Mouse (Mus musculus) ES-Bruce4 (cell line): ENCODE measurements at regions not wholly inside any gene's neighbourhood (a gene's known extent, or its start where the extent isn't known, plus 50 kb on each side); places are given as distances from the start of the nearest gene placed in this dataset.
"Not testable (repeated sequence)": the region's sequence is repeated elsewhere in the genome, so short reads cannot be mapped to it uniquely, and the experiment has no call there.

ENCODE experiments used
- H3K27ac ChIP-seq: 2 replicates; pipeline ENCODE4 v1.5.1; 2012; ENCODE audit warnings: low read length, inconsistent platforms; ENCODE audit not compliant: insufficient read depth
- H3K27me3 ChIP-seq: 2 replicates; pipeline ENCODE4 v1.6.1; 2012; ENCODE audit warnings: mild to moderate bottlenecking, low read length, inconsistent platforms; ENCODE audit not compliant: control insufficient read depth, poor library complexity, insufficient read depth, severe bottlenecking
- H3K36me3 ChIP-seq: 2 replicates; pipeline ENCODE4 v1.6.1; 2012; ENCODE audit warnings: inconsistent platforms, mild to moderate bottlenecking, low read length, moderate library complexity; ENCODE audit not compliant: control insufficient read depth, poor library complexity, insufficient read depth, severe bottlenecking
- H3K4me1 ChIP-seq: one replicate; pipeline ENCODE4 v1.8.1; 2011; ENCODE audit warnings: low read length; ENCODE audit not compliant: control insufficient read depth, insufficient read depth
- H3K4me3 ChIP-seq: 2 replicates; pipeline ENCODE4 v1.5.1; 2011; ENCODE audit warnings: low read depth, mild to moderate bottlenecking, low read length
- H3K9ac ChIP-seq: 2 replicates; pipeline ENCODE4 v1.6.1; 2012; ENCODE audit warnings: low read depth, mild to moderate bottlenecking, inconsistent platforms; ENCODE audit not compliant: poor library complexity, severe bottlenecking
- H3K9me3 ChIP-seq: replicated peaks from 2 replicates; pipeline ENCODE4 v1.6.1; 2012; ENCODE audit warnings: mild to moderate bottlenecking, low read length, inconsistent platforms; ENCODE audit not compliant: control insufficient read depth, poor library complexity, insufficient read depth, severe bottlenecking
- CTCF ChIP-seq: IDR thresholded peaks from one replicate; pipeline ENCODE4 v1.8.1; 2011; ENCODE audit warnings: low read depth, low read length
- EP300 ChIP-seq: IDR thresholded peaks from 2 replicates; pipeline ENCODE4 v1.6.1; 2011; ENCODE audit warnings: low read depth, low read length; ENCODE audit not compliant: insufficient read depth
- POLR2A ChIP-seq: IDR thresholded peaks from one replicate; pipeline ENCODE4 v1.8.1; 2011; ENCODE audit warnings: low read length; ENCODE audit not compliant: insufficient read depth

DNA sequence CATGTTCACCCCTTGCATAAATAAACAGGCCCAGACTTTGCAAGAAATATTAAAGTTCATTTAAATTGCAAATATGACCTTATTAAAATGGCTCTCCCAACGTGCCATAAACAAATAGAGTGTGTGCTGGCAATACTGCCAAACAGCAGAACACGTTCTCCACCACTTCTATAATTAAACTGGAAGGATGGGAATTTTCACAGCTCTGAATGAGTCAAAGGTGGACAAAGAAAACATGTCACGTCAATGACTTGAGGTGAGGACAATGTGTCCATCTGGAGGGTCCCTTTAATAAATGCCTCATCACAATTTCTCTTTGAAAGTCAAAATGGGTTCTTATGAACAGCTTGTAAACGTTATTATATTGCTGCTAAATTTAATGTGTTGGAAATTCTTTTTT, 114.8 kb downstream of the Galc start:
- no peaks in the 10 kb centered on the region for H3K9me3 ChIP-seq
- H3K36me3 ChIP-seq, result no peaks in the 10 kb centered on the region
- H3K27me3 ChIP-seq, result no peaks in the 10 kb centered on the region
- peaks cover 1% of the 10 kb centered on the region for H3K4me1 ChIP-seq
- TF ChIP-seq EP300, result no peak
- TF ChIP-seq CTCF, result no peak
- no peak for TF ChIP-seq POLR2A
- H3K9ac ChIP-seq, result no peak overlapping the region
- no peak overlapping the region for H3K27ac ChIP-seq
- no peak overlapping the region for H3K4me3 ChIP-seq

DNA sequence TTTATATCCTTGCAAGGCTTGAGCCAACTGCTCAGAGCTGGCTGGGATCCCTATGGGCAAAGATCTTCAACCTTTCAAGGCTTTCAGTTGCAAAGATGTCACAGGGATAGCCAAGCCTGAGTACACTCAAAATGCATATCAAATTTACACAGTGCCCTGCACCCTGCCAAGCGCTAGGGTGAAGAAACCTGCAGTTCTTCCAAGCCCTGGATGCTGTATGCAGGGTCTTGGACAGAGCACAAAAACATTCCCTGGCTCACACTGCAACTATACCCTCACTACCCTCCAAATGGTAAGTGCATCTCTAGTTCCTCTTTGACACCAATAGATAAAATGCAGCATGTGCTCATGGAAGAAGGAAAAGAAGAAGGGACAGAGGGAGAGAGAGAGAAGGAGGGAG, 116.1 kb downstream of the Galc start:
- Histone ChIP-seq H3K9me3 (no peaks in the 10 kb centered on the region), H3K4me1 (peaks cover 1% of the 10 kb centered on the region), H3K9ac (no peak overlapping the region), H3K27me3 (no peaks in the 10 kb centered on the region), H3K36me3 (no peaks in the 10 kb centered on the region), H3K27ac (no peak overlapping the region), H3K4me3 (no peak overlapping the region)
- TF ChIP-seq CTCF, result no peak
- no peak for TF ChIP-seq EP300
- TF ChIP-seq POLR2A, result no peak

DNA sequence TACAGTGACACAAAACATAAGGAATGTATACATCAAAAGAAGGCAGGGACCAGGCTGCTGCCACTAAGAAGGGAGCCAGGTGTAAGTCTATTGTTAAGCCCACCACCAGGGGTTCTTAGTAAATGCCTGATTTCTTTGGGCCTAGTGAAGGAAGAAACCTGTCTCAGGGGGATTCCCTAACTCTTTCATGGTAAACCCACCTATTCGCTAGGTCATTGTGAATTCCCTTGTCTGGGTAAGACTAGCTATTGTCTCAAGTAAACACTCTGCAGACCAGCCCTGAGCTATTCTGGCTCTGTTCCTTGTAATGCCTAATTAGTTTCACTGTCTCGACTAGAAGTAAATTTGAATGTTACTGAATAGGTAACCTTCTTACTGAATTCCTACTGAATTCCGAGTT, 119.4 kb downstream of the Galc start:
- H3K27me3 ChIP-seq, H3K4me1 ChIP-seq, H3K9me3 ChIP-seq, H3K27ac ChIP-seq, H3K4me3 ChIP-seq, H3K9ac ChIP-seq, H3K36me3 ChIP-seq: not testable (repeated sequence)

DNA sequence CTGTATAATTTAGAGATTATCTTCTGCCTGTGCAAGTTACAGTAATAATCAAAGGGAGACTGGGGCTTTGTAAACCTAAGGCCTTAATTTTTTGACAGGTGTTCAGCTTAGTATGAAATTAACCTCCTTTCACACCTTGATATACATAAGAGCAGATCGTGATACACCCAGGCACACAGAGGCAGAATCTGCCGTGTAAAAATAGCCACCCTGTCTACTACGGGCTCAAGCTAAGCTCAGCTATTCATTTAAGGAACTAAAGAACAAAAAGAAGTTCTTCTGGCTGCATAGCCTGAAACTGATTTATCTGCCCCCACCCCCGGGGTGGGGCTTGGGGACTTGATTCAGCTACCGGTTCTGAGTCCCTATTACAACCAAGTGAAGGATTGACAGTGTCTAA, 128.0 kb downstream of the Galc start:
- no peaks in the 10 kb centered on the region for H3K27me3 ChIP-seq
- H3K9ac ChIP-seq, result no peak overlapping the region
- H3K9me3 ChIP-seq, result no peaks in the 10 kb centered on the region
- no peaks in the 10 kb centered on the region for H3K4me1 ChIP-seq
- TF ChIP-seq POLR2A, result no peak
- no peak for TF ChIP-seq EP300
- TF ChIP-seq CTCF, result no peak
- no peak overlapping the region for H3K27ac ChIP-seq
- no peaks in the 10 kb centered on the region for H3K36me3 ChIP-seq
- H3K4me3 ChIP-seq, result no peak overlapping the region

DNA sequence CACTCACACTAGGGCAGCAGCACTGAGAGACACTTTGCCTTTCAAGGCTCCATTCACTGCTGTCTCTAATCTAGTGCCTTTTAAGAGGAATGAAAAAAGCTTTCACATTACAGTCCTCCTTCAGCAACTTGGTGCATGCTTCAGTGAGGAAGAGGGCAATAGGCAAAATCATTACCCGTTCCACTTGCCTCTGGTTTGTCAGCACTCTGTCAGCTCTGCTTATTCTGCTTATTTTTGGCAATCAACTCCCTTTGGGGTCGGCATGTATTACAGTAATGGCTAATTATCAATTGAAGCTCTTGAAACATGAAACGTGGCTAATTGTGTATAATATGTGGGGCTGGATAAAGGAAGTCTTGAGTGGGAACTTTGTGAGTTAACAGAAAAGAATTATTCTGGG, 135.7 kb downstream of the Galc start:
- no peaks in the 10 kb centered on the region for H3K27me3 ChIP-seq
- TF ChIP-seq CTCF (no peak), EP300 (no peak), POLR2A (no peak)
- no peak overlapping the region for H3K27ac ChIP-seq
- no peaks in the 10 kb centered on the region for H3K4me1 ChIP-seq
- H3K36me3 ChIP-seq, result no peaks in the 10 kb centered on the region
- H3K9me3 ChIP-seq, result no peaks in the 10 kb centered on the region
- H3K4me3 ChIP-seq, result no peak overlapping the region
- H3K9ac ChIP-seq, result no peak overlapping the region

DNA sequence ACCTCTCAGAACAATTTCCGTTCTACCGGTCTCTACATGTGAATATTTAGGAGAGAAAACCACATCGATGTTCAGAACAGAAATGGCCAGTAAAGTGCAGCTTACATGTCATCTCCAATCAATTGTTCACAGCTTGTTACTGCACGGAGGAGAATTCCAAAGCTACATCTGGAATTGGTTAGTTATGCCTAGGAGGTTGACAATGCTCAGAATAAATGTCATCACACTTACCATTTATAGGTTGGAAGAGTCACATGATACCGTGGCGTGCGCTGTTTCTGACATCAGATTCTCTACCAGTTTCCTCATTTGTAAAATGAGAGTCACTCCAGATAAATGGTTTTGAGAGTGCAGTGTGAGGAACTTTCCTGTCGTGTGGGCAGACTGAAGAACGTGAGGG, 151.2 kb downstream of the Galc start:
- Histone ChIP-seq H3K27ac (no peak overlapping the region), H3K27me3 (no peaks in the 10 kb centered on the region), H3K4me1 (no peaks in the 10 kb centered on the region), H3K36me3 (no peaks in the 10 kb centered on the region), H3K9ac (no peak overlapping the region), H3K9me3 (no peaks in the 10 kb centered on the region), H3K4me3 (no peak overlapping the region)
- TF ChIP-seq POLR2A (no peak), CTCF (no peak), EP300 (no peak)
